Mouse (Mus musculus) forebrain, embryonic 12.5 days (tissue): ENCODE data around the gene Arhgap9. TPM values are rescaled to one million over a fixed set of nuclear protein-coding genes. Genes with fewer than 3 reads are reported as not detected.

Experiments used
- ATAC-seq: fragments of 200-750 bp; cut with Nextera tagmentation; 2 replicates; pipeline ENCODE4 v1.8.0; 2017; ENCODE audit warnings: moderate TSS enrichment; ENCODE audit not compliant: low FRiP score
- H3K27ac ChIP-seq: fragments of 300-500 bp; sonication (generic); 2 replicates; pipeline ENCODE4 v1.5.1; 2016; ENCODE audit warnings: mild to moderate bottlenecking
- H3K27me3 ChIP-seq: fragments of 300-500 bp; sonication (generic); 2 replicates; pipeline ENCODE4 v1.6.1; 2016; ENCODE audit warnings: mild to moderate bottlenecking
- H3K36me3 ChIP-seq: fragments of 300-500 bp; sonication (generic); replicated peaks from 2 replicates; pipeline ENCODE4 v1.6.1; 2016; ENCODE audit warnings: mild to moderate bottlenecking
- H3K4me1 ChIP-seq: fragments of 300-500 bp; sonication (generic); 2 replicates; pipeline ENCODE4 v1.6.1; 2016
- H3K4me2 ChIP-seq: fragments of 300-500 bp; sonication (generic); 2 replicates; pipeline ENCODE4 v1.6.1; 2016; ENCODE audit warnings: mild to moderate bottlenecking, moderate library complexity
- H3K4me3 ChIP-seq: fragments of 300-500 bp; sonication (generic); replicated peaks from 2 replicates; pipeline ENCODE4 v1.5.1; 2016; ENCODE audit warnings: mild to moderate bottlenecking
- H3K9ac ChIP-seq: fragments of 300-500 bp; sonication (generic); 2 replicates; pipeline ENCODE4 v1.6.1; 2016; ENCODE audit warnings: mild to moderate bottlenecking
- H3K9me3 ChIP-seq: fragments of 300-500 bp; sonication (generic); 2 replicates; pipeline ENCODE4 v1.6.1; 2016
- WGBS: fragments of 180-500 bp; shearing (Covaris S2); methylation state at CpG from one replicate; pipeline ENCODE4 v1.1.7; 2016; 5-methylcytosine and 5-hydroxymethylcytosine counted together
- polyA plus RNA-seq: library from polyadenylated mRNA; unstranded; fragments of >200 nt; fragmentation: Nextera tagmentation; extraction: Ambion mirVana; gene quantifications from 2 replicates; pipeline ENCODE4 v1.2.1, GENCODE M21; 2016

Arhgap9 gene
- polyA plus RNA-seq, 1 experiment from 2014 or later = 1.3 TPM

GRCm38 (mm10) chr10:127360714-127361113 is 39.0 kb downstream of the Arhgap9 start:
- no peaks in the 10 kb centered on the region for H3K4me1 ChIP-seq
- H3K4me3 ChIP-seq = no peak overlapping the region
- H3K36me3 ChIP-seq = no peaks in the 10 kb centered on the region
- no peak overlapping the region for H3K9ac ChIP-seq
- H3K27me3 ChIP-seq = no peaks in the 10 kb centered on the region
- 84% methylated on average over 3 of the region's 3 CpGs for WGBS
- H3K9me3 ChIP-seq = no peaks in the 10 kb centered on the region
- H3K27ac ChIP-seq = no peak overlapping the region
- ATAC-seq = no peak
- H3K4me2 ChIP-seq = no peak overlapping the region

GRCm38 (mm10) chr10:127367116-127367515 is 45.4 kb downstream of the Arhgap9 start:
- no peak for ATAC-seq
- H3K4me2 ChIP-seq = no peak overlapping the region
- no peak overlapping the region for H3K4me3 ChIP-seq
- H3K27me3 ChIP-seq = 0 out of 2 replicates have a peak, but pooled peaks cover 5% of the 10 kb centered on the region
- no peaks in the 10 kb centered on the region for H3K9me3 ChIP-seq
- no peaks in the 10 kb centered on the region for H3K36me3 ChIP-seq
- H3K9ac ChIP-seq = no peak overlapping the region
- peaks cover 6% of the 10 kb centered on the region; the same call in 1 of the 2 replicates for H3K4me1 ChIP-seq
- H3K27ac ChIP-seq = no peak overlapping the region
- 74% methylated on average over 5 of the region's 5 CpGs for WGBS

- Histone ChIP-seq H3K9me3 (no peaks in the 10 kb centered on the region), H3K4me3 (no peak overlapping the region), H3K4me2 (no peak overlapping the region), H3K27ac (no peak overlapping the region), H3K36me3 (no peaks in the 10 kb centered on the region), H3K27me3 (0 out of 2 replicates have a peak, but pooled peaks cover 5% of the 10 kb centered on the region), H3K9ac (no peak overlapping the region), H3K4me1 (peaks cover 6% of the 10 kb centered on the region; the same call in 1 of the 2 replicates)
- ATAC-seq = no peak
- 70% methylated on average over 2 of the region's 2 CpGs for WGBS
Measured at GRCm38 (mm10) chr10:127368273-127368672, 46.5 kb downstream of the Arhgap9 start.

GRCm38 (mm10) chr10:127369834-127370820 is 48.4 kb downstream of the Arhgap9 start, which contains the start of gene Inhbc:
TSS of gene Inhbc (minus strand) at chr10:127370431.
- 80% methylated on average over 22 of the region's 22 CpGs for WGBS
- no peak for ATAC-seq
- H3K27ac ChIP-seq = no peak within 1 kb of the TSS

GRCm38 (mm10) chr10:127371023-127371422 is 49.3 kb downstream of the Arhgap9 start:
- H3K9ac ChIP-seq = no peak overlapping the region
- 0 out of 2 replicates have a peak, but pooled peaks cover 5% of the 10 kb centered on the region for H3K27me3 ChIP-seq
- ATAC-seq = no peak
- H3K36me3 ChIP-seq = no peaks in the 10 kb centered on the region
- no peak overlapping the region for H3K4me2 ChIP-seq
- no peaks in the 10 kb centered on the region for H3K9me3 ChIP-seq
- H3K27ac ChIP-seq = no peak overlapping the region
- H3K4me3 ChIP-seq = no peak overlapping the region
- WGBS = 58% methylated on average over 2 of the region's 2 CpGs
- peaks cover 6% of the 10 kb centered on the region; the same call in 1 of the 2 replicates for H3K4me1 ChIP-seq

More at GRCm38 (mm10) chr10:127369834-127370820, 48.4 kb downstream of the Arhgap9 start, which contains the start of gene Inhbc:
- no peak within 1 kb of the TSS for H3K9ac ChIP-seq
- H3K36me3 ChIP-seq = no peaks in the 10 kb centered on the region
- 0 out of 2 replicates have a peak, but pooled peaks cover 5% of the 10 kb centered on the region for H3K27me3 ChIP-seq
- no peak within 1 kb of the TSS for H3K4me2 ChIP-seq
- H3K9me3 ChIP-seq = no peaks in the 10 kb centered on the region
- H3K4me1 ChIP-seq = peaks cover 6% of the 10 kb centered on the region; the same call in 1 of the 2 replicates
- no peak within 1 kb of the TSS for H3K4me3 ChIP-seq

GRCm38 (mm10) chr10:127377700-127378099 is 55.9 kb downstream of the Arhgap9 start:
- H3K4me2 ChIP-seq = no peak overlapping the region
- H3K27ac ChIP-seq = no peak overlapping the region
- H3K9me3 ChIP-seq = no peaks in the 10 kb centered on the region
- no peaks in the 10 kb centered on the region for H3K27me3 ChIP-seq
- WGBS = 67% methylated on average over 3 of the region's 3 CpGs
- H3K4me3 ChIP-seq = no peak overlapping the region
- H3K4me1 ChIP-seq = peaks cover 12% of the 10 kb centered on the region
- no peak overlapping the region for H3K9ac ChIP-seq
- no peaks in the 10 kb centered on the region for H3K36me3 ChIP-seq
- ATAC-seq = no peak

Other genes starting within 250 kb of the Arhgap9 start
- 0.73 and 1.1 TPM in 2 replicates for gene Agap2, start 246.7 kb upstream of the Arhgap9 start, polyA plus RNA-seq
- gene Os9, start 200.8 kb upstream of the Arhgap9 start, polyA plus RNA-seq = 86.1 and 90.2 TPM in 2 replicates
- 13.3 and 14.7 TPM in 2 replicates for gene B4galnt1, start 156.7 kb upstream of the Arhgap9 start, polyA plus RNA-seq
- 0.86 and 2.2 TPM in 2 replicates for gene Slc26a10, start 141.3 kb upstream of the Arhgap9 start, polyA plus RNA-seq
- gene Arhgef25, start 131.9 kb upstream of the Arhgap9 start, polyA plus RNA-seq = 32.3 and 36.4 TPM in 2 replicates
- 170 and 172 TPM in 2 replicates for gene Dtx3, start 126.2 kb upstream of the Arhgap9 start, polyA plus RNA-seq
- gene Pip4k2c, start 110.4 kb upstream of the Arhgap9 start, polyA plus RNA-seq = 19.4 and 20.2 TPM in 2 replicates
- gene Kif5a, start 58.6 kb upstream of the Arhgap9 start, polyA plus RNA-seq = 44.1 and 53.1 TPM in 2 replicates
- gene Dctn2, start 55.6 kb upstream of the Arhgap9 start, polyA plus RNA-seq = 226 and 229 TPM in 2 replicates
- 18.4 and 21.2 TPM in 2 replicates for gene Mbd6, start 32.9 kb upstream of the Arhgap9 start, polyA plus RNA-seq
- 177 and 183 TPM in 2 replicates for gene Mars, start 10.2 kb upstream of the Arhgap9 start, polyA plus RNA-seq
- 3.2 and 3.6 TPM in 2 replicates for gene Gli1, start 20.0 kb downstream of the Arhgap9 start, polyA plus RNA-seq
- gene Inhbe, start 32.4 kb downstream of the Arhgap9 start, polyA plus RNA-seq = 0.06 TPM in 1 of 2 replicates, not detected in the other
- not detected in 2 replicates for gene Inhbc, start 48.5 kb downstream of the Arhgap9 start, polyA plus RNA-seq
- gene R3hdm2, start 58.4 kb downstream of the Arhgap9 start, polyA plus RNA-seq = 37.5 and 40.3 TPM in 2 replicates
- gene Stac3, start 179.7 kb downstream of the Arhgap9 start, polyA plus RNA-seq = 1.2 and 1.8 TPM in 2 replicates
- 5.9 and 9.0 TPM in 2 replicates for gene Ndufa4l2, start 193.0 kb downstream of the Arhgap9 start, polyA plus RNA-seq
- gene Shmt2, start 200.5 kb downstream of the Arhgap9 start, polyA plus RNA-seq = 103 and 105 TPM in 2 replicates
- 60.0 and 62.4 TPM in 2 replicates for gene Nxph4, start 212.6 kb downstream of the Arhgap9 start, polyA plus RNA-seq